Mouse (Mus musculus) testis, adult 10 weeks (tissue): Measurements from ENCODE around the gene Olfr1394. TPM values are rescaled to one million over a fixed set of nuclear protein-coding genes. Genes with fewer than 3 reads are reported as not detected.

Source experiments
- polyA plus RNA-seq: library from polyadenylated mRNA; stranded (reverse); fragments of 350-450 nt; fragmentation: Illumina TruSeq; extraction: RNeasy Lipid Tissue Mini Kit (QIAGEN cat#74804); gene quantifications from one replicate; pipeline ENCODE4 v1.2.3, GENCODE M21; 2014; ENCODE audit warnings: low read depth, low replicate concordance

Olfr1394 gene
- not detected for polyA plus RNA-seq

GRCm38 (mm10) chr11:49154077-49154476 lies at the start of gene Olfr1394:
Gene Olfr1394, plus strand, starts transcription at chr11:49154377.

GRCm38 (mm10) chr11:49114774-49115173 lies 39.4 kb upstream of the Olfr1394 start, which contains the start of gene Olfr1396:
Gene Olfr1396, minus strand, starts transcription at chr11:49114874.

GRCm38 (mm10) chr11:49141974-49142373 lies 12.2 kb upstream of the Olfr1394 start, which contains the start of gene Olfr1395:
Gene Olfr1395, plus strand, starts transcription at chr11:49142274.

DNA sequence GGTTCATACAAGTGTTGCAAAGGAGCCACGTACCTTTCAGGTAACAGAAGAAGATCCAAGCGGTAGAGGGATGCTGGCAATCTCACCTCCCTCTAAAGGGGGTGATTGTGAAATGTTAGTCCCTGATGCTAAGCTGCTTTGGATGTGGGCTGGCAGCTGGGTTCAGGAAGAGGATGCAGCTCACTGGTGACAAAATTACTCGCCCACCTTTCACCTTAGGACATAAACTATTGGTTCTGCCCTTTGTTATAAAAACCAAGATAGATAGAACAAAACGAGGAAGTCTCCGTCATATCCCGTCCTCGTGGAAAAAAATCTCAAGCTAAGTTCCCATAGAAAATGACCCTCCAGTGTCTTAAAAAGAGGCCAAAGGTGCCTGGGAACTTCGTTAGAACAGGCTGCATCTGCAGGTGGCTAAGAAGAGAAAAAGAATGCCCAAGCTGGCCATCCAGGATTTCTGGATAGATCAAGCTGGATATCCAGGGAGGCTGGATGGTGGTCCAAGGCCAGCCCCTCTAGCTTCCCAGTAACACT lies 32.8 kb downstream of the Olfr1394 start, which contains the start of gene Btnl9:
Gene Btnl9, minus strand, starts transcription at position 205 of the 534 bp plus-strand sequence.

DNA sequence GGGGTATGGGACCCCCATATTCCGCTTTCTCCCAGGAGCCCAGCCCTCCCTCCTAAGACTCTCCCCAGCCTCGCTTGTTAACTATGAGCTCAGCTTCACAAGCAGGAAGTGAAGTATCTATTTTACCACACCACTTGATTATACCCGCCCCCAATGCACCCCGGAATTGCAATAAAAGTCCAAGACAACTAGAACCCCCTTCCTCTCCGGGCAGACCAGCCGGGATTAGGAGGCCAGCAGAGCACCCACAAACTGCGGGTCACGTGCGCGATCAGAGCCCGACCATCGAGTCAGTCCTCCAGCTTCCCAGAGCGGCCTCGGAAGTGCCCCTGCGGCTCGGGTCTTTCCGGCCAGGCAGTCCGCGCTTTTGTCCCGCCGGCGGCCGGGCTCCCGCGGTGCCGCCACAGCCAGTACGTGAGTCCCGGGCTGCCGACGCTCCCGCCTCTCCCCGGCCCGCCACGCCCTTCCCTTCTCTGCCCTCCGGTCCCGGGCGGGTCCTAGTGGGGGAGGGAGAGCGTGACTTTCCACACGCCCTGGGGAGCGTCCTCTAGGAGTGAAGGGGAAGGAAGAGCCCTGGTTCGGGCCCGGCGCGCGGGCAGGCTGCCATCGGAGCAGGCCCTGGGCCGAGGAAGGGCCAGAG lies 49.1 kb downstream of the Olfr1394 start, which contains the start of gene Zfp62:
Gene Zfp62, plus strand, starts transcription at position 164 of the 640 bp plus-strand sequence.

Other genes starting within 250 kb of the Olfr1394 start
- 0.36 TPM for gene Psme2b, start 208.2 kb upstream of the Olfr1394 start, polyA plus RNA-seq
- 0.07 TPM for gene Olfr56, start 175.5 kb upstream of the Olfr1394 start, polyA plus RNA-seq
- 0.11 TPM for gene 9930111J21Rik1, start 175.0 kb upstream of the Olfr1394 start, polyA plus RNA-seq
- gene Gm12185, start 162.2 kb upstream of the Olfr1394 start, polyA plus RNA-seq, result 0.48 TPM
- 2.4 TPM for gene Tgtp1, start 160.2 kb upstream of the Olfr1394 start, polyA plus RNA-seq
- 3.4 TPM for gene 9930111J21Rik2, start 103.1 kb upstream of the Olfr1394 start, polyA plus RNA-seq
- 2.4 TPM for gene Tgtp2, start 90.2 kb upstream of the Olfr1394 start, polyA plus RNA-seq
- 1.4 TPM for gene Ifi47, start 77.8 kb upstream of the Olfr1394 start, polyA plus RNA-seq
- gene Olfr1396, start 39.5 kb upstream of the Olfr1394 start, polyA plus RNA-seq, result not detected
- gene Olfr1395, start 12.1 kb upstream of the Olfr1394 start, polyA plus RNA-seq, result not detected
- 0.04 TPM for gene Btnl9, start 32.8 kb downstream of the Olfr1394 start, polyA plus RNA-seq
- gene Zfp62, start 48.9 kb downstream of the Olfr1394 start, polyA plus RNA-seq, result 143 TPM
- gene Mgat1, start 89.8 kb downstream of the Olfr1394 start, polyA plus RNA-seq, result 5.2 TPM
- 2.3 TPM for gene Olfr1393, start 123.9 kb downstream of the Olfr1394 start, polyA plus RNA-seq
- 1.9 TPM for gene Olfr1392, start 130.9 kb downstream of the Olfr1394 start, polyA plus RNA-seq
- gene Olfr10, start 150.4 kb downstream of the Olfr1394 start, polyA plus RNA-seq, result not detected
- gene Olfr1391, start 168.4 kb downstream of the Olfr1394 start, polyA plus RNA-seq, result not detected
- not detected for gene Olfr1390, start 180.8 kb downstream of the Olfr1394 start, polyA plus RNA-seq